Mouse (Mus musculus) intestine, embryonic 15.5 days (tissue): ENCODE measurements at regions not wholly inside any gene's neighbourhood (a gene's known extent, or its start where the extent isn't known, plus 50 kb on each side); places are given as distances from the start of the nearest gene placed in this dataset.

ENCODE experiments used
- ATAC-seq: fragments of 200-750 bp; cut with Nextera tagmentation; 2 replicates; pipeline ENCODE4 v1.8.0; 2017; ENCODE audit warnings: moderate TSS enrichment, moderate library complexity
- H3K27ac ChIP-seq: fragments of 300-500 bp; sonication (generic); 2 replicates; pipeline ENCODE4 v1.5.1; 2015; ENCODE audit warnings: mild to moderate bottlenecking, inconsistent platforms
- H3K27me3 ChIP-seq: fragments of 300-500 bp; sonication (generic); replicated peaks from 2 replicates; pipeline ENCODE4 v1.6.1; 2015; ENCODE audit warnings: inconsistent platforms
- H3K36me3 ChIP-seq: fragments of 300-500 bp; sonication (generic); 2 replicates; pipeline ENCODE4 v1.6.1; 2015; ENCODE audit warnings: inconsistent platforms
- H3K4me1 ChIP-seq: fragments of 300-500 bp; sonication (generic); replicated peaks from 2 replicates; pipeline ENCODE4 v1.6.1; 2015; ENCODE audit warnings: inconsistent platforms
- H3K4me2 ChIP-seq: fragments of 300-500 bp; sonication (generic); replicated peaks from 2 replicates; pipeline ENCODE4 v1.6.1; 2015; ENCODE audit warnings: mild to moderate bottlenecking, inconsistent platforms
- H3K4me3 ChIP-seq: fragments of 300-500 bp; sonication (generic); replicated peaks from 2 replicates; pipeline ENCODE4 v1.5.1; 2015; ENCODE audit warnings: inconsistent platforms
- H3K9ac ChIP-seq: fragments of 300-500 bp; sonication (generic); 2 replicates; pipeline ENCODE4 v1.6.1; 2015; ENCODE audit warnings: inconsistent platforms
- H3K9me3 ChIP-seq: fragments of 300-500 bp; sonication (generic); 2 replicates; pipeline ENCODE4 v1.6.1; 2016; ENCODE audit warnings: inconsistent platforms
- WGBS: fragments of 180-500 bp; shearing (Covaris S2); methylation state at CpG from one replicate; pipeline ENCODE4 v1.1.7; 2015; 5-methylcytosine and 5-hydroxymethylcytosine counted together

DNA sequence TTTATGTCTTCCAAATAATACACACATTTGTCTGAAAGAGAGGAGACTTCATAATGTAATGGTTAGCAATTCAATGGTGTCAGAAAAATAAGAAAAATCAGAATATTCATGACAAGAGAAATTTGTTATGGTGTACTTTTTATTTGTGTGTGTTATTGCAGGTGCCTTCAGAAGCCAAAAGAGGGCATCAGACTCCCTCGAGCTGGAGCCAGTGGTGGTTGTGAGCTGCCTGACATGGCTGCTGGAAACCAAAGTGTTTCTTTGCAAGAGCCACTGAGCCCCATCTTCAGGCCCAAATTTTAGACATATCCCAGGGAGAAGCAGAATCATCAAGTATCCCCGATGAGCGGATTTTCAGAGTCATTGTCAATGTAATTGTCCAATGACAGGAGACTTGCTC lies 81.9 kb downstream of the Tm2d3 start:
- Histone ChIP-seq H3K27me3 (no peaks in the 10 kb centered on the region), H3K4me1 (no peaks in the 10 kb centered on the region), H3K36me3 (no peaks in the 10 kb centered on the region), H3K4me2 (no peak overlapping the region), H3K27ac (no peak overlapping the region), H3K4me3 (no peak overlapping the region), H3K9ac (no peak overlapping the region), H3K9me3 (no peaks in the 10 kb centered on the region)
- 81% methylated on average over 3 of the region's 3 CpGs for WGBS
- ATAC-seq, result no peak

GRCm38 (mm10) chr7:65773948-65774347 lies 83.0 kb downstream of the Tm2d3 start:
- Histone ChIP-seq H3K4me2 (no peak overlapping the region), H3K27me3 (no peaks in the 10 kb centered on the region), H3K9me3 (no peaks in the 10 kb centered on the region), H3K36me3 (no peaks in the 10 kb centered on the region), H3K9ac (no peak overlapping the region), H3K4me1 (no peaks in the 10 kb centered on the region), H3K27ac (no peak overlapping the region), H3K4me3 (no peak overlapping the region)
- WGBS, result 48% methylated on average over 2 of the region's 2 CpGs
- no peak for ATAC-seq

GRCm38 (mm10) chr7:65774388-65775015 lies 83.5 kb downstream of the Tm2d3 start:
- no peak overlapping the region for H3K27ac ChIP-seq
- H3K4me2 ChIP-seq, result no peak overlapping the region
- H3K4me1 ChIP-seq, result no peaks in the 10 kb centered on the region
- no peaks in the 10 kb centered on the region for H3K36me3 ChIP-seq
- 89% methylated on average over 11 of the region's 11 CpGs for WGBS
- H3K27me3 ChIP-seq, result no peaks in the 10 kb centered on the region
- ATAC-seq, result no peak
- H3K4me3 ChIP-seq, result no peak overlapping the region
- no peak overlapping the region for H3K9ac ChIP-seq
- H3K9me3 ChIP-seq, result no peaks in the 10 kb centered on the region

- H3K36me3 ChIP-seq, result no peaks in the 10 kb centered on the region
- ATAC-seq, result no peak
- WGBS, result 96% methylated on average over 3 of the region's 3 CpGs
These were observed 84.0 kb downstream of the Tm2d3 start for GRCm38 (mm10) chr7:65775016-65775415.

GRCm38 (mm10) chr7:65779716-65780372 lies 81.7 kb upstream of the Pcsk6 start:
- no peak for ATAC-seq
- Histone ChIP-seq H3K4me3 (no peak overlapping the region), H3K27me3 (no peaks in the 10 kb centered on the region), H3K9ac (no peak overlapping the region), H3K4me1 (no peaks in the 10 kb centered on the region), H3K4me2 (no peak overlapping the region), H3K9me3 (no peaks in the 10 kb centered on the region), H3K27ac (no peak overlapping the region), H3K36me3 (no peaks in the 10 kb centered on the region)
- 73% methylated on average over 14 of the region's 14 CpGs for WGBS

More at GRCm38 (mm10) chr7:65775016-65775415, 84.0 kb downstream of the Tm2d3 start:
- Histone ChIP-seq H3K27me3 (no peaks in the 10 kb centered on the region), H3K9ac (no peak overlapping the region), H3K4me2 (no peak overlapping the region), H3K4me3 (no peak overlapping the region), H3K27ac (no peak overlapping the region), H3K4me1 (no peaks in the 10 kb centered on the region), H3K9me3 (no peaks in the 10 kb centered on the region)

DNA sequence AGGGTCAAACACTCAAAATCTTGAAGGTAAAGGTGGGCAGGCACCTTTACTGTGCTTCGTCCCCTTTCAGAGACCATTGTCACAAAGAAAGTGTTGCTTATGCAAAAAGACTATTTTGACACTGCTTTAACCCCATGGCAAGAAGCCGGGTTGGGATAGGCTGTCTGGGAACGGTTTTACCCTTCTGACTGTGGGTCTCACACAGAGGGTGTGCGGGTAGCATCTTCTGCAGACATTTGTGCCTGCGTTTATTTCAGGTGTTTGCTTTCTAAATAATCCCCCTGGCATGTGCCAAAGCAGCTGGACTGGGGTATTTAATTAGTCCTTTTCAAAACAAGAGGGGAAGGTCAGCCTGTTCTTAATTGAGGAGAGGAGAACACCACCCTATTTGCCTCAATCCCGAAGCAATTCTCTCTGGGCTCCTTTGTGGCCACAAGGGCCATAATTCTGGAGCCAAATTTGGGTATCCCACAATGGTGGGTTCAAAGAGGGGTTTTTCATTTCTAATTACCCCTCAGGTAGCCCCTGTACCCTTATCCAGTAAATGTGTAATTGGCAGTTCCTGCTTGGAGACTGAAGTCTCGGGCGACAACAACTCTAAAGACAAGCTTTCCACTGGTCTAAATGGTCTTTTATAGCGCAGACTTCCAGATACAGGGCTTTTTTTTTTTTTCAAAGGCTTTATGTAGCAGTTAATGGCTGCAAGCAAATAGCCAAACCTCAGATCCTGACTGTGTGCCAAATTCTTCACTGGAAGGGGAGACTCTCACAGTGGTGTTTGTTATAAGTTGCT lies 80.8 kb upstream of the Pcsk6 start:
- Histone ChIP-seq H3K9ac (no peak overlapping the region), H3K4me1 (no peaks in the 10 kb centered on the region), H3K27ac (no peak overlapping the region), H3K9me3 (no peaks in the 10 kb centered on the region), H3K27me3 (no peaks in the 10 kb centered on the region), H3K4me3 (no peak overlapping the region), H3K4me2 (no peak overlapping the region), H3K36me3 (no peaks in the 10 kb centered on the region)
- WGBS, result 61% methylated on average over 9 of the region's 9 CpGs
- no peak for ATAC-seq

- ATAC-seq, result no peak
- Histone ChIP-seq H3K4me1 (0 out of 2 replicates have a peak, but pooled peaks cover 2% of the 10 kb centered on the region), H3K9ac (no peak overlapping the region), H3K4me3 (no peak overlapping the region), H3K4me2 (no peak overlapping the region), H3K27ac (no peak overlapping the region), H3K27me3 (no peaks in the 10 kb centered on the region), H3K36me3 (no peaks in the 10 kb centered on the region), H3K9me3 (no peaks in the 10 kb centered on the region)
- WGBS, result 84% methylated on average over 7 of the region's 7 CpGs
These were observed 79.5 kb upstream of the Pcsk6 start for GRCm38 (mm10) chr7:65782024-65782423.

GRCm38 (mm10) chr7:65783773-65784172 lies 77.8 kb upstream of the Pcsk6 start:
- 0 out of 2 replicates have a peak, but pooled peaks cover 2% of the 10 kb centered on the region for H3K4me1 ChIP-seq

DNA sequence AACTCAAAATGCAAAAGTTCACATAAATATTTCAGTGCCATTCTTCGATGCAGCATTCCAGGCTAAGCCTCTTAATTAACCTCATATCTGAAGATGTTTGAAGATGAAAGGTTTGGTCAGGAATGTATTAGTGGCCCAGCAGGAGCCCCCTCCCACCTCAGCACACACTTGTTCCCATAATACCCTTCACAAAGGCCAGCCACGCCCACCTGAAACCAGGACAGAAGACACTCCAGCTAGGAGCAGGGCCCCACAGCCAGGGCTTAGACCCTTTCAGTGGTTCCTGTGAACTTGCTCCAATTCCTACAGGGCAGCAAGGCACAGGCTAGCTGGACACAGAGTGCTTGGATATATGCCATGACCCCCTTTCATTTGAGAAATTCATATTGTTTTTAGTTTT lies 74.6 kb upstream of the Pcsk6 start:
- 59% methylated on average over 2 of the region's 2 CpGs for WGBS
- Histone ChIP-seq H3K4me3 (no peak overlapping the region), H3K36me3 (no peaks in the 10 kb centered on the region), H3K9ac (no peak overlapping the region), H3K27ac (no peak overlapping the region), H3K27me3 (no peaks in the 10 kb centered on the region), H3K9me3 (no peaks in the 10 kb centered on the region), H3K4me1 (peaks cover 6% of the 10 kb centered on the region), H3K4me2 (no peak overlapping the region)
- no peak for ATAC-seq

More at GRCm38 (mm10) chr7:65783773-65784172, 77.8 kb upstream of the Pcsk6 start:
- Histone ChIP-seq H3K4me2 (no peak overlapping the region), H3K36me3 (no peaks in the 10 kb centered on the region), H3K9me3 (no peaks in the 10 kb centered on the region), H3K4me3 (no peak overlapping the region), H3K9ac (no peak overlapping the region), H3K27ac (no peak overlapping the region), H3K27me3 (no peaks in the 10 kb centered on the region)
- WGBS, result 32% methylated on average over 4 of the region's 4 CpGs
- no peak for ATAC-seq

DNA sequence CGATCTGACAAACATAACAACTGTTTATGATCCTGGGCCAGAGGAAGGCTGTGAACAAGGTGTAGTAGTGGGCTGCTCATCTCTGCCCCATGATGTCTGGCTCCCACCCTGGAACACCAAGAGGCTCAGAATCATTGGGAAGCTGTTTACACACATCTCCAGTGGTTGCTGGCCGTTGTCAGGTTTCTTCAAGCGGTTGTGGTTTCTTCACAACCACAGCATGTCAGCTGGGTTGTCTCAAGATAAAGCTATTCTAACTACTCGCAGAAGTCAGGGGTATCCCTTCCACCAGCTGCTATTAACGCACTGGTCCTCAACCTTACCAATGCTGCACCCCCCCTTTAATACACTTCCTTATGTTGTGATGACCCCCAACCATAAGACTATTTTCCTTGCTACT lies 73.7 kb upstream of the Pcsk6 start:
- Histone ChIP-seq H3K27ac (no peak overlapping the region), H3K4me3 (no peak overlapping the region), H3K4me2 (no peak overlapping the region), H3K4me1 (peaks cover 6% of the 10 kb centered on the region), H3K27me3 (no peaks in the 10 kb centered on the region), H3K36me3 (no peaks in the 10 kb centered on the region), H3K9ac (no peak overlapping the region), H3K9me3 (no peaks in the 10 kb centered on the region)
- no peak for ATAC-seq
- 85% methylated on average over 5 of the region's 5 CpGs for WGBS

DNA sequence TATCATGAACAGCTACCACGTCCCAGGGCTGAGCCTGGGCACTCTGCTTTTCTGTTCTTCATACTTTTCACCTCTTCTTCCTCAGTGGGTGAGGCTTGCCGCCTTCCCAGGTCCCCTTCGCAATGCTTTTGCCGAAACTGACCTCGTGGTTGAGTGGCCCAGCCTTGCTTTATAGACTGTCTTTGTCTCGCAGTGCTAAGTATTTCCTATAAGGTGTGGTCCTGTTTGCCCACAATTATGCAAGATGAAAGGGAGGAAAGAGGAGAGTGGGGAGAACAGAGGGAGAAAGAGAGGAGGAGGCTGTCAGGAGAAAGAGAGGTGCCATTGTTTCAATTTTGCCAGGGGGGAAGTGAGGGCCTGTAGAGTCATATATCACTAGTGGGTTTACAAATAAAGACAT lies 71.3 kb upstream of the Pcsk6 start:
- no peak overlapping the region for H3K4me3 ChIP-seq
- no peaks in the 10 kb centered on the region for H3K36me3 ChIP-seq
- WGBS, result 51% methylated on average over 6 of the region's 6 CpGs
- peaks cover 6% of the 10 kb centered on the region for H3K4me1 ChIP-seq
- no peaks in the 10 kb centered on the region for H3K9me3 ChIP-seq
- H3K9ac ChIP-seq, result no peak overlapping the region
- H3K27ac ChIP-seq, result no peak overlapping the region
- peak; percentile 54 for ATAC-seq
- no peaks in the 10 kb centered on the region for H3K27me3 ChIP-seq
- no peak overlapping the region for H3K4me2 ChIP-seq

- no peak overlapping the region for H3K27ac ChIP-seq
- ATAC-seq, result peak; percentile 74
- H3K36me3 ChIP-seq, result no peaks in the 10 kb centered on the region
- no peaks in the 10 kb centered on the region for H3K27me3 ChIP-seq
- WGBS, result 76% methylated on average over 10 of the region's 10 CpGs
- H3K4me3 ChIP-seq, result no peak overlapping the region
- no peak overlapping the region for H3K9ac ChIP-seq
- H3K4me1 ChIP-seq, result peaks cover 4% of the 10 kb centered on the region
- no peak overlapping the region for H3K4me2 ChIP-seq
- no peaks in the 10 kb centered on the region for H3K9me3 ChIP-seq
These were observed 69.2 kb upstream of the Pcsk6 start for GRCm38 (mm10) chr7:65792187-65792823.
